Mouse (Mus musculus) kidney, embryonic 16.5 days (tissue): ENCODE data around the gene 4930524J08Rik. TPM values are rescaled to one million over a fixed set of nuclear protein-coding genes. Genes with fewer than 3 reads are reported as not detected.

ENCODE experiments used
- ATAC-seq: fragments of 200-750 bp; cut with Nextera tagmentation; 2 replicates; pipeline ENCODE4 v1.8.0; 2017; ENCODE audit warnings: moderate TSS enrichment; ENCODE audit not compliant: low FRiP score, low TSS enrichment
- H3K27ac ChIP-seq: fragments of 300-500 bp; sonication (generic); 2 replicates; pipeline ENCODE4 v1.5.1; 2014; ENCODE audit warnings: low read length
- H3K27me3 ChIP-seq: fragments of 300-500 bp; sonication (generic); 2 replicates; pipeline ENCODE4 v1.6.1; 2014; ENCODE audit warnings: low read length, control low read depth, mixed read lengths; ENCODE audit not compliant: insufficient read depth
- H3K36me3 ChIP-seq: fragments of 300-500 bp; sonication (generic); 2 replicates; pipeline ENCODE4 v1.6.1; 2014; ENCODE audit warnings: low read length, control low read depth, mixed read lengths; ENCODE audit not compliant: insufficient read depth
- H3K4me1 ChIP-seq: fragments of 300-500 bp; sonication (generic); 2 replicates; pipeline ENCODE4 v1.6.1; 2014; ENCODE audit warnings: low read length, control low read depth, mixed read lengths; ENCODE audit not compliant: insufficient read depth
- H3K4me2 ChIP-seq: fragments of 300-500 bp; sonication (generic); replicated peaks from 2 replicates; pipeline ENCODE4 v1.6.1; 2014; ENCODE audit warnings: low read depth, low read length
- H3K4me3 ChIP-seq: fragments of 300-500 bp; sonication (generic); 2 replicates; pipeline ENCODE4 v1.5.1; 2014; ENCODE audit warnings: mild to moderate bottlenecking, low read length
- H3K9ac ChIP-seq: fragments of 300-500 bp; sonication (generic); replicated peaks from 2 replicates; pipeline ENCODE4 v1.6.1; 2014; ENCODE audit warnings: low read length
- H3K9me3 ChIP-seq: fragments of 300-500 bp; sonication (generic); 2 replicates; pipeline ENCODE4 v1.6.1; 2016; ENCODE audit warnings: low read length, control low read depth
- WGBS: fragments of 180-500 bp; shearing (Covaris S2); extraction: QIAGEN DNeasy Blood & Tissue Kit; methylation state at CpG from one replicate; pipeline ENCODE4 v1.1.7; 2014; 5-methylcytosine and 5-hydroxymethylcytosine counted together
- polyA plus RNA-seq: library from polyadenylated mRNA; unstranded; fragments of >200 nt; fragmentation: Nextera tagmentation; extraction: Ambion mirVana; gene quantifications from 2 replicates; pipeline ENCODE4 v1.2.1, GENCODE M21; 2015

4930524J08Rik gene
- polyA plus RNA-seq, 1 experiment from 2014 or later, result 1.5 TPM

GRCm38 (mm10) chr5:100024403-100024802 is 45.5 kb downstream of the 4930524J08Rik start:
- no peak overlapping the region for H3K9ac ChIP-seq
- no peak overlapping the region for H3K4me2 ChIP-seq
- H3K27ac ChIP-seq, result no peak overlapping the region
- WGBS, result 61% methylated on average over 5 of the region's 5 CpGs
- H3K36me3 ChIP-seq, result no peaks in the 10 kb centered on the region
- H3K4me3 ChIP-seq, result no peak overlapping the region
- ATAC-seq, result no peak
- no peaks in the 10 kb centered on the region for H3K27me3 ChIP-seq
- no peaks in the 10 kb centered on the region for H3K9me3 ChIP-seq
- no peaks in the 10 kb centered on the region for H3K4me1 ChIP-seq

- no peak overlapping the region for H3K4me2 ChIP-seq
- no peaks in the 10 kb centered on the region for H3K27me3 ChIP-seq
- H3K4me1 ChIP-seq, result no peaks in the 10 kb centered on the region
- H3K9ac ChIP-seq, result no peak overlapping the region
- H3K9me3 ChIP-seq, result no peaks in the 10 kb centered on the region
- no peak overlapping the region for H3K27ac ChIP-seq
- no peak overlapping the region for H3K4me3 ChIP-seq
- ATAC-seq, result no peak
- no peaks in the 10 kb centered on the region for H3K36me3 ChIP-seq
- WGBS, result 64% methylated on average over 1 of the region's 1 CpGs
Measured at GRCm38 (mm10) chr5:100024868-100025267, 46.0 kb downstream of the 4930524J08Rik start.

Other genes starting within 250 kb of the 4930524J08Rik start
- gene Rasgef1b, start 250.0 kb upstream of the 4930524J08Rik start, polyA plus RNA-seq, result 7.8 and 9.4 TPM in 2 replicates
- 0.28 and 0.42 TPM in 2 replicates for gene Vamp9, start 72.8 kb upstream of the 4930524J08Rik start, polyA plus RNA-seq
- 57.2 and 84.8 TPM in 2 replicates for gene Hnrnpd, start 123 bp upstream of the 4930524J08Rik start, polyA plus RNA-seq
- 153 and 162 TPM in 2 replicates for gene Hnrnpdl, start 60.6 kb downstream of the 4930524J08Rik start, polyA plus RNA-seq
- gene Enoph1, start 60.9 kb downstream of the 4930524J08Rik start, polyA plus RNA-seq, result 47.7 and 52.1 TPM in 2 replicates
- gene Tmem150c, start 180.7 kb downstream of the 4930524J08Rik start, polyA plus RNA-seq, result 18.0 and 20.6 TPM in 2 replicates